In the genomic region with DNA sequence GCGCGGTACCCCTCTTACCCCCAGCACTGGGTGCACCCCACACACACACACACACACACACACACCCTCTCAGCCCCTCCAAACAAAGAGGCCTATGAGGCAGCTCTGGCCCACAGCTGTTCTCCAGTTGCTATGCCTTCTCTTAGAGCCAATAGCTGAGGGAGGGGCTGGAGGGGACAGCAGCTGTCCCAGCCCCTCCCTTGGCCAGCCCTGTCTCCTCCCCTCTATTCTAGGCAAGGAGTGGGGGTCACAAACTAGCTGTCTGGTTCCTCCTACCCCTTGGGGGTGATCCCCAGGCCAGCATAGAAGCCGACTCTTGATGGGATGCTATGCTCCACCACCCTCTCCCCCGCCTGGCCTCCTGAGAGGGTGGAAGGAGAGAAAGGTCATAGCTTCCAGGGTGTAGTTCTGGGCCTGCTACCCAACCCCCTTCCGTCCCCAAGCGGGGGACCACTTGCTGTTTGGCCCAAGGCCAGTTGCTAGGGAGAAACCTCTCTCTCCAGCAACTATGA, we compare ENCODE assay signal across 7 mouse cellular contexts. TPM values are rescaled to one million over a fixed set of nuclear protein-coding genes. Genes with fewer than 3 reads are reported as not detected.
A peak's percentile ranks its signal among the peaks of the same experiment; 100 is the strongest.
DNase-seq lines count a peak whose midpoint lies in the region; ATAC-seq and TF ChIP-seq lines count a peak whose summit lies in the region.

No protein-coding gene starts in this region.

- H3K36me3 ChIP-seq in MEL (ENCODE audit: control insufficient read depth in 1 of 2, insufficient read depth in 2 of 2, low read length in 2 of 2), result peaks cover 0 to 3% of the 10 kb centered on the region in 2 experiments; a peak in 1 of 4 replicates
- H3K36me3 ChIP-seq in intestine, embryonic 16.5 days (ENCODE audit: control insufficient read depth, insufficient read depth, low read length), result no peaks in the 10 kb centered on the region

- H3K4me1 ChIP-seq in MEL (ENCODE audit: control insufficient read depth in 1 of 2, insufficient read depth in 2 of 2, low read length in 2 of 2), result peaks cover 0 to 16% of the 10 kb centered on the region in 2 experiments; a peak in 3 of 4 replicates
- H3K4me1 ChIP-seq in brown adipose tissue, adult 24 weeks (ENCODE audit: control insufficient read depth, insufficient read depth, insufficient read length, low read length), result peaks cover 3% of the 10 kb centered on the region; the same call in 1 of the 2 replicates
- H3K4me1 ChIP-seq in intestine, embryonic 16.5 days (ENCODE audit: control insufficient read depth, insufficient read depth, low read length), result peaks cover 13% of the 10 kb centered on the region

- no peak for TF ChIP-seq RAD21 in MEL (IDR thresholded peaks at IDR 0.05; ENCODE audit: low read depth, low read length)

- H3K9ac ChIP-seq in MEL (ENCODE audit: control insufficient read depth, low read depth, low read length, poor library complexity, severe bottlenecking), result peak overlapping the region; percentile 41
- peak overlapping the region; percentile 76 for H3K9ac ChIP-seq in intestine, embryonic 16.5 days (ENCODE audit: low read depth, low read length)

- H3K27ac ChIP-seq in MEL (ENCODE audit: control insufficient read depth, low read depth, low read length), result peak overlapping the region; percentile 10
- 0 out of 2 replicates have a peak overlapping the region, but pooled peaks have one; percentile 3 for H3K27ac ChIP-seq in brown adipose tissue, adult 24 weeks (replicated peaks; ENCODE audit: low read depth, low read length)
- peak overlapping the region; percentile 86 for H3K27ac ChIP-seq in intestine, embryonic 16.5 days (ENCODE audit: low read length)

- TF ChIP-seq CTCF in MEL (IDR thresholded peaks at IDR 0.05 in 2 of 3, conservative IDR thresholded peaks at IDR 0.05 in 1 of 3; ENCODE audit: control insufficient read depth in 1 of 3, insufficient read depth in 1 of 3, low read depth in 2 of 3, low read length in 3 of 3, poor library complexity in 1 of 3, severe bottlenecking in 1 of 3), result no peak

- H3K4me2 ChIP-seq in intestine, embryonic 16.5 days (ENCODE audit: low read depth, low read length), result peak overlapping the region; percentile 85

- no peak for TF ChIP-seq EP300 in MEL (IDR thresholded peaks at IDR 0.05; ENCODE audit: low read depth in 1 of 2, low read length in 2 of 2)

- no peaks in the 10 kb centered on the region; a peak in 1 of 4 replicates for H3K27me3 ChIP-seq in MEL (ENCODE audit: control insufficient read depth in 1 of 2, insufficient read depth in 2 of 2, low read length in 2 of 2)
- peaks cover 14% of the 10 kb centered on the region for H3K27me3 ChIP-seq in intestine, embryonic 16.5 days (replicated peaks; ENCODE audit: control insufficient read depth, insufficient read depth, low read length)

- WGBS in intestine, embryonic 16.5 days, result 14% methylated on average over 6 of the region's 6 CpGs

- H3K79me2 ChIP-seq in MEL (ENCODE audit: control insufficient read depth, insufficient read depth, low read length, poor library complexity), result no peaks in the 10 kb centered on the region

- no peak for TF ChIP-seq POLR2A in MEL (IDR thresholded peaks at IDR 0.05; ENCODE audit: control insufficient read depth in 1 of 2, insufficient read depth in 1 of 2, low read depth in 1 of 2, low read length in 2 of 2, poor library complexity in 1 of 2)

- DNase-seq in MEL (ENCODE audit: low read depth, low spot score), result peak; percentile 31
- peak; percentile 50 to 75 for DNase-seq in gastrocnemius, postnatal 4 days (ENCODE audit: low spot score in 2 of 2)
- DNase-seq in skeletal muscle tissue, adult 2 months (ENCODE audit: low read depth, low spot score), result peak; percentile 79
- no peak for DNase-seq in adrenal gland, postnatal 36 days
- no peak for DNase-seq in frontal cortex, adult 2 months (ENCODE audit: extremely low spot score in 1 of 2, low spot score in 1 of 2)

- H3K9me3 ChIP-seq in MEL (replicated peaks; ENCODE audit: insufficient read depth, low read length), result no peaks in the 10 kb centered on the region
- no peaks in the 10 kb centered on the region for H3K9me3 ChIP-seq in intestine, embryonic 16.5 days (ENCODE audit: control insufficient read depth, low read length)

- peak overlapping the region; percentile 7 to 22; a peak in 2 of 4 replicates for H3K4me3 ChIP-seq in MEL (ENCODE audit: control insufficient read depth in 1 of 2, insufficient read depth in 1 of 2, low read depth in 2 of 2, low read length in 2 of 2)
- H3K4me3 ChIP-seq in brown adipose tissue, adult 24 weeks (ENCODE audit: insufficient read depth, low read depth, low read length), result 0 out of 2 replicates have a peak overlapping the region, but pooled peaks have one; percentile 14
- peak overlapping the region; percentile 65 for H3K4me3 ChIP-seq in intestine, embryonic 16.5 days (ENCODE audit: low read length)

- ATAC-seq in intestine, embryonic 16.5 days, result peak; percentile 39; the same call in 1 of the 2 replicates

TF ChIP-seq in MEL, 35 proteins besides CTCF, POLR2A, EP300 and RAD21:
- TF ChIP-seq ETS1 (IDR thresholded peaks at IDR 0.05; ENCODE audit: low read depth, low read length) (no peak), ELF1 (IDR thresholded peaks at IDR 0.05; ENCODE audit: low read depth, low read length) (no peak), NELFE (IDR thresholded peaks at IDR 0.05; ENCODE audit: low read depth, low read length) (no peak), ZC3H11A (IDR thresholded peaks at IDR 0.05; ENCODE audit: low read depth, low read length) (no peak), USF1 (IDR thresholded peaks at IDR 0.05; ENCODE audit: low read depth, low read length) (no peak), GABPA (IDR thresholded peaks at IDR 0.05; ENCODE audit: low read depth, low read length) (no peak), POLR2AphosphoS2 (IDR thresholded peaks at IDR 0.05; ENCODE audit: low read length) (no peak)

RNA-seq across cellular contexts. Expression of gene Flnc, which starts 2.9 kb away (rescaled TPM):
- 0.26 and 0.27 TPM in 2 replicates for total RNA-seq in MEL (2012; rRNA removed)
- polyA plus RNA-seq in MEL (2012; ENCODE audit: insufficient read depth in 1 of 2, insufficient read length in 2 of 2, low read depth in 1 of 2, low replicate concordance in 2 of 2, missing spikeins in 1 of 2), result under 1 TPM in 1 of 2 experiments, not detected in 1; 0.31 TPM
- polyA plus RNA-seq in brown adipose tissue, adult 24 weeks (2012; ENCODE audit: insufficient read depth, insufficient read length, missing spikeins), result 1.5 and 3.0 TPM in 2 replicates
- total RNA-seq in gastrocnemius, postnatal 4 days (2021), result 100 to 1,000 TPM; 491 to 520 TPM
- polyA plus RNA-seq in intestine, embryonic 16.5 days (2015; fragmentation: Nextera tagmentation; extraction: Ambion mirVana), result 6.1 and 7.3 TPM in 2 replicates
- 1 to 10 TPM; 4.7 to 5.1 TPM for total RNA-seq in adrenal gland, postnatal 36 days (2021)
- polyA plus RNA-seq in frontal cortex, adult 2 months (2012; rRNA removed), result 0.44 and 0.66 TPM in 2 replicates

RNA-seq across cellular contexts. Expression of gene Atp6v1f, which starts 31.5 kb away (rescaled TPM):
- total RNA-seq in MEL (2012; rRNA removed), result 289 and 312 TPM in 2 replicates
- 100 to 1,000 TPM in 1 of 2 experiments, not detected in 1; 349 TPM for polyA plus RNA-seq in MEL (2012; ENCODE audit: insufficient read depth in 1 of 2, insufficient read length in 2 of 2, low read depth in 1 of 2, low replicate concordance in 2 of 2, missing spikeins in 1 of 2)
- 252 and 255 TPM in 2 replicates for polyA plus RNA-seq in brown adipose tissue, adult 24 weeks (2012; ENCODE audit: insufficient read depth, insufficient read length, missing spikeins)
- 10 to 100 TPM; 90.5 to 92.1 TPM for total RNA-seq in gastrocnemius, postnatal 4 days (2021)
- 358 and 362 TPM in 2 replicates for polyA plus RNA-seq in intestine, embryonic 16.5 days (2015; fragmentation: Nextera tagmentation; extraction: Ambion mirVana)
- total RNA-seq in adrenal gland, postnatal 36 days (2021), result 100 to 1,000 TPM; 205 to 224 TPM
- polyA plus RNA-seq in frontal cortex, adult 2 months (2012; rRNA removed), result 394 and 433 TPM in 2 replicates

RNA-seq across cellular contexts. Expression of gene Atp6v1fnb, which starts 35.2 kb away (rescaled TPM):
- total RNA-seq in MEL (2012; rRNA removed), result not detected in 2 replicates
- under 1 TPM in 1 of 2 experiments, not detected in 1; 0.13 TPM for polyA plus RNA-seq in MEL (2012; ENCODE audit: insufficient read depth in 1 of 2, insufficient read length in 2 of 2, low read depth in 1 of 2, low replicate concordance in 2 of 2, missing spikeins in 1 of 2)
- not detected in 2 replicates for polyA plus RNA-seq in brown adipose tissue, adult 24 weeks (2012; ENCODE audit: insufficient read depth, insufficient read length, missing spikeins)
- not detected for total RNA-seq in gastrocnemius, postnatal 4 days (2021)
- polyA plus RNA-seq in intestine, embryonic 16.5 days (2015; fragmentation: Nextera tagmentation; extraction: Ambion mirVana), result 0.38 TPM in 1 of 2 replicates, not detected in the other
- total RNA-seq in adrenal gland, postnatal 36 days (2021), result under 1 TPM in 1 of 2 experiments, not detected in 1; 0.43 TPM
- 0.29 TPM in 1 of 2 replicates, not detected in the other for polyA plus RNA-seq in frontal cortex, adult 2 months (2012; rRNA removed)

RNA-seq across cellular contexts. Expression of gene Ccdc136, which starts 39.9 kb away (rescaled TPM):
- not detected in 2 replicates for total RNA-seq in MEL (2012; rRNA removed)
- polyA plus RNA-seq in MEL (2012; ENCODE audit: insufficient read depth in 1 of 2, insufficient read length in 2 of 2, low read depth in 1 of 2, low replicate concordance in 2 of 2, missing spikeins in 1 of 2), result under 1 TPM in 1 of 2 experiments, not detected in 1; 0.22 TPM
- 0.46 TPM in 1 of 2 replicates, not detected in the other for polyA plus RNA-seq in brown adipose tissue, adult 24 weeks (2012; ENCODE audit: insufficient read depth, insufficient read length, missing spikeins)
- total RNA-seq in gastrocnemius, postnatal 4 days (2021), result 10 to 100 TPM; 20.1 to 28.9 TPM
- 5.5 and 6.5 TPM in 2 replicates for polyA plus RNA-seq in intestine, embryonic 16.5 days (2015; fragmentation: Nextera tagmentation; extraction: Ambion mirVana)
- 1 to 10 TPM; 3.3 to 3.9 TPM for total RNA-seq in adrenal gland, postnatal 36 days (2021)
- polyA plus RNA-seq in frontal cortex, adult 2 months (2012; rRNA removed), result 90.8 and 94.1 TPM in 2 replicates

RNA-seq across cellular contexts. Expression of gene Opn1sw, which starts 47.7 kb away (rescaled TPM):
- 0.23 TPM in 1 of 2 replicates, not detected in the other for total RNA-seq in MEL (2012; rRNA removed)
- polyA plus RNA-seq in MEL (2012; ENCODE audit: insufficient read depth in 1 of 2, insufficient read length in 2 of 2, low read depth in 1 of 2, low replicate concordance in 2 of 2, missing spikeins in 1 of 2), result under 1 TPM in 1 of 2 experiments, not detected in 1; 0.04 TPM
- not detected in 2 replicates for polyA plus RNA-seq in brown adipose tissue, adult 24 weeks (2012; ENCODE audit: insufficient read depth, insufficient read length, missing spikeins)
- under 1 TPM; 0.44 to 0.98 TPM for total RNA-seq in gastrocnemius, postnatal 4 days (2021)
- 0.27 and 0.40 TPM in 2 replicates for polyA plus RNA-seq in intestine, embryonic 16.5 days (2015; fragmentation: Nextera tagmentation; extraction: Ambion mirVana)
- not detected for total RNA-seq in adrenal gland, postnatal 36 days (2021)
- 0.10 and 0.59 TPM in 2 replicates for polyA plus RNA-seq in frontal cortex, adult 2 months (2012; rRNA removed)

Comparison
In these comparisons a context has a peak if more than half of its experiments do, and no peak if none do; other contexts are left out.
1. DNase-seq: peak in MEL (single experiment), gastrocnemius, postnatal 4 days (2 of 2) and skeletal muscle tissue, adult 2 months (single experiment); none in adrenal gland, postnatal 36 days (0 of 2) and frontal cortex, adult 2 months (0 of 2).
2. H3K27ac ChIP-seq: peak in every context shown above with its lines; median percentile 86 in intestine, embryonic 16.5 days; 10 in MEL; 3 in brown adipose tissue, adult 24 weeks.
3. H3K4me3 ChIP-seq: peak in every context shown above with its lines; median percentile 65 in intestine, embryonic 16.5 days; 14 in MEL; 14 in brown adipose tissue, adult 24 weeks.